21 mouse cellular contexts compared by ENCODE assay signal in the genomic region with DNA sequence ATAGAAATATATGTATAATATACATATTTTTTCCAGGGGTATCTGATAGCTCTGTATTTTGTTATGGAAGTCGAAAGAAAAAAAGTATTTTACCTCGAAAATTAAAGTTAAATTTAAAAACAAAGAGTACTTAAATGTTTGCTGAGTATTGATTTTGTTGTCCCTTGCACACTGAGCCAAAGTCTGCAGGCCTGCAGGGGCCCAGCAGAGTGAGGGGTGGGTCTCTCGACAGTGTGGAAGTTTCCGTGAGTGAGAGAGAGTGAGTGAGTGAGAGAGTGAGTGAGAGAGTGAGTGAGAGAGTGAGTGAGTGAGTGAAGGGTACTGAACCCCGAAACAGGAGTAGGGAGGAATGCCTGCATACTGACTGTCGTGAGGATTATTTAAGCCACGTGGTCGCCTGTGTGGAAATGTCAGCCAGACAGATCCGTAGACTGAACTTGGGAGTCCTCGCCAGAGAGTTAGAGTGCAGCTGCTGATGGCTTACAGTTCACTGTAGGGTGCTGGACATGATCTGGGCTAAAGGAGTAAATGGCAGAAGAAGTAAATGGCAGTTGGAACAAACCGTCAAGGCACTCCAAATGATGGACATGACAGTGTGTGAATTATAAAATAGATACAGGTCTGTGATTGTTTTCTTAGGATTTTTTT. TPM values are rescaled to one million over a fixed set of nuclear protein-coding genes. Genes with fewer than 3 reads are reported as not detected.
DNase-seq lines count a peak whose midpoint lies in the region; ATAC-seq and TF ChIP-seq lines count a peak whose summit lies in the region.
"Had no signal": no experiment of that assay in that cellular context is flagged by ENCODE, and none has a peak within 500 bp of the region (broad histone marks: within the 10 kb centered on the region; RNA-seq: fewer than 3 reads in every experiment).

No protein-coding gene starts in this region.

- no peaks in the 10 kb centered on the region for H3K27me3 ChIP-seq in forebrain, embryonic 13.5 days
- no peaks in the 10 kb centered on the region for H3K27me3 ChIP-seq in forebrain, embryonic 16.5 days (replicated peaks; ENCODE audit: control insufficient read depth, insufficient read depth, low read length)
- no peaks in the 10 kb centered on the region for H3K27me3 ChIP-seq in heart, embryonic 12.5 days (replicated peaks)
- no peaks in the 10 kb centered on the region for H3K27me3 ChIP-seq in heart, postnatal 0 days (ENCODE audit: control insufficient read depth, insufficient read depth, low read length)
- no peaks in the 10 kb centered on the region for H3K27me3 ChIP-seq in heart, embryonic 11.5 days (ENCODE audit: control insufficient read depth, insufficient read depth, low read length)
- H3K27me3 ChIP-seq in midbrain, embryonic 11.5 days (ENCODE audit: control insufficient read depth, insufficient read depth, low read length) = no peaks in the 10 kb centered on the region
- H3K27me3 ChIP-seq in midbrain, embryonic 13.5 days = no peaks in the 10 kb centered on the region

- 0 out of 2 replicates have a peak overlapping the region, but pooled peaks have one; percentile 1 for H3K27ac ChIP-seq in forebrain, embryonic 13.5 days
- no peak overlapping the region for H3K27ac ChIP-seq in forebrain, embryonic 16.5 days (ENCODE audit: low read length)
- H3K27ac ChIP-seq in heart, embryonic 12.5 days (ENCODE audit: poor library complexity, severe bottlenecking) = peak overlapping the region; percentile 54; the same call in 1 of the 2 replicates
- H3K27ac ChIP-seq in heart, postnatal 0 days (ENCODE audit: low read depth) = peak overlapping the region; percentile 76
- H3K27ac ChIP-seq in heart, embryonic 11.5 days (ENCODE audit: low read depth, low read length) = no peak overlapping the region
- H3K27ac ChIP-seq in midbrain, embryonic 11.5 days (ENCODE audit: low read depth, low read length) = no peak overlapping the region
- no peak overlapping the region for H3K27ac ChIP-seq in midbrain, embryonic 13.5 days

- TF ChIP-seq CTCF in heart, postnatal 0 days (IDR thresholded peaks at IDR 0.05; ENCODE audit: low read depth) = no peak

- no peak overlapping the region for H3K9ac ChIP-seq in forebrain, embryonic 13.5 days
- H3K9ac ChIP-seq in forebrain, embryonic 16.5 days (replicated peaks; ENCODE audit: low read depth, low read length) = no peak overlapping the region
- no peak overlapping the region for H3K9ac ChIP-seq in heart, embryonic 12.5 days
- H3K9ac ChIP-seq in heart, postnatal 0 days (replicated peaks; ENCODE audit: low read depth, low read length) = no peak overlapping the region
- H3K9ac ChIP-seq in heart, embryonic 11.5 days (ENCODE audit: low read depth, low read length) = no peak overlapping the region
- H3K9ac ChIP-seq in midbrain, embryonic 11.5 days (ENCODE audit: low read length) = no peak overlapping the region
- no peak overlapping the region for H3K9ac ChIP-seq in midbrain, embryonic 13.5 days (replicated peaks)
- H3K9ac ChIP-seq: lung, embryonic 14.5 days had no signal

- H3K4me2 ChIP-seq in forebrain, embryonic 13.5 days = no peak overlapping the region
- H3K4me2 ChIP-seq in forebrain, embryonic 16.5 days (ENCODE audit: low read length) = no peak overlapping the region
- H3K4me2 ChIP-seq in heart, embryonic 12.5 days = 0 out of 2 replicates have a peak overlapping the region, but pooled peaks have one; percentile 3
- no peak overlapping the region for H3K4me2 ChIP-seq in heart, postnatal 0 days (ENCODE audit: low read depth, low read length)
- no peak overlapping the region for H3K4me2 ChIP-seq in heart, embryonic 11.5 days
- H3K4me2 ChIP-seq in midbrain, embryonic 11.5 days = no peak overlapping the region
- no peak overlapping the region for H3K4me2 ChIP-seq in midbrain, embryonic 13.5 days (replicated peaks)
- H3K4me2 ChIP-seq: hindbrain, embryonic 12.5 days; lung, embryonic 14.5 days had no signal

- no peak for ATAC-seq in forebrain, embryonic 13.5 days
- ATAC-seq in forebrain, embryonic 16.5 days = no peak
- no peak for ATAC-seq in heart, embryonic 12.5 days (ENCODE audit: insufficient number of reproducible peaks, low FRiP score)
- no peak for ATAC-seq in heart, postnatal 0 days (ENCODE audit: insufficient read depth, low read depth)
- no peak for ATAC-seq in heart, embryonic 11.5 days (replicated peaks; ENCODE audit: insufficient number of reproducible peaks, low FRiP score, low TSS enrichment)
- no peak for ATAC-seq in midbrain, embryonic 11.5 days (ENCODE audit: low FRiP score)
- no peak for ATAC-seq in midbrain, embryonic 13.5 days
- ATAC-seq: forebrain, embryonic 14.5 days; intestine, postnatal 0 days; midbrain, embryonic 16.5 days had no signal

- H3K36me3 ChIP-seq in forebrain, embryonic 13.5 days (ENCODE audit: poor library complexity, severe bottlenecking) = peaks cover 39% of the 10 kb centered on the region
- peaks cover 23% of the 10 kb centered on the region for H3K36me3 ChIP-seq in forebrain, embryonic 16.5 days (ENCODE audit: control insufficient read depth, insufficient read depth)
- H3K36me3 ChIP-seq in heart, embryonic 12.5 days = peaks cover 33% of the 10 kb centered on the region
- H3K36me3 ChIP-seq in heart, postnatal 0 days (replicated peaks; ENCODE audit: control insufficient read depth, insufficient read depth, low read length) = peaks cover 28% of the 10 kb centered on the region
- peaks cover 18% of the 10 kb centered on the region for H3K36me3 ChIP-seq in heart, embryonic 11.5 days (ENCODE audit: control insufficient read depth, insufficient read depth, low read length)
- peaks cover 20% of the 10 kb centered on the region for H3K36me3 ChIP-seq in midbrain, embryonic 11.5 days (ENCODE audit: control insufficient read depth, insufficient read depth, low read length)
- peaks cover 44% of the 10 kb centered on the region for H3K36me3 ChIP-seq in midbrain, embryonic 13.5 days

- DNase-seq in heart, adult 8-10 months (ENCODE audit: low spot score) = no peak
- DNase-seq in heart, postnatal 0 days (ENCODE audit: low spot score) = no peak
- DNase-seq in midbrain, embryonic 11.5 days (ENCODE audit: low spot score, missing footprints) = peak; percentile 75
- DNase-seq: adrenal gland, adult 8-10 months; kidney, adult 9 months; layer of hippocampus, postnatal 36 days; left cerebral cortex, postnatal 4 days; lung, embryonic 14.5 days; lung, postnatal 14 days; right cerebral cortex, postnatal 25 days; thymus, postnatal 14 days had no signal

- H3K9me3 ChIP-seq in forebrain, embryonic 13.5 days (replicated peaks) = no peaks in the 10 kb centered on the region
- no peaks in the 10 kb centered on the region for H3K9me3 ChIP-seq in forebrain, embryonic 16.5 days (ENCODE audit: control insufficient read depth, low read length)
- no peaks in the 10 kb centered on the region for H3K9me3 ChIP-seq in heart, embryonic 12.5 days (replicated peaks)
- no peaks in the 10 kb centered on the region for H3K9me3 ChIP-seq in heart, postnatal 0 days (replicated peaks; ENCODE audit: control insufficient read depth, low read length)
- no peaks in the 10 kb centered on the region for H3K9me3 ChIP-seq in heart, embryonic 11.5 days (replicated peaks; ENCODE audit: control insufficient read depth, low read length)
- no peaks in the 10 kb centered on the region for H3K9me3 ChIP-seq in midbrain, embryonic 11.5 days (ENCODE audit: control insufficient read depth, low read length)
- no peaks in the 10 kb centered on the region for H3K9me3 ChIP-seq in midbrain, embryonic 13.5 days
- H3K9me3 ChIP-seq: G1E; hindbrain, embryonic 12.5 days had no signal

- H3K4me1 ChIP-seq in forebrain, embryonic 13.5 days = peaks cover 23% of the 10 kb centered on the region
- H3K4me1 ChIP-seq in forebrain, embryonic 16.5 days (replicated peaks; ENCODE audit: control insufficient read depth, insufficient read depth, low read length) = no peaks in the 10 kb centered on the region
- H3K4me1 ChIP-seq in heart, embryonic 12.5 days (replicated peaks) = peaks cover 63% of the 10 kb centered on the region
- H3K4me1 ChIP-seq in heart, postnatal 0 days (ENCODE audit: control insufficient read depth, insufficient read depth) = peaks cover 37% of the 10 kb centered on the region
- H3K4me1 ChIP-seq in heart, embryonic 11.5 days (ENCODE audit: control insufficient read depth, insufficient read depth, low read length) = peaks cover 54% of the 10 kb centered on the region
- H3K4me1 ChIP-seq in midbrain, embryonic 11.5 days (ENCODE audit: control insufficient read depth, insufficient read depth, low read length) = peaks cover 22% of the 10 kb centered on the region
- peaks cover 23% of the 10 kb centered on the region for H3K4me1 ChIP-seq in midbrain, embryonic 13.5 days (replicated peaks)

- TF ChIP-seq EP300 in heart, postnatal 0 days (IDR thresholded peaks at IDR 0.05; ENCODE audit: low read depth) = no peak

- no peak overlapping the region for H3K4me3 ChIP-seq in forebrain, embryonic 13.5 days
- no peak overlapping the region for H3K4me3 ChIP-seq in forebrain, embryonic 16.5 days (replicated peaks; ENCODE audit: low read length)
- H3K4me3 ChIP-seq in heart, embryonic 12.5 days = no peak overlapping the region
- H3K4me3 ChIP-seq in heart, postnatal 0 days (ENCODE audit: low read depth, low read length) = no peak overlapping the region
- no peak overlapping the region for H3K4me3 ChIP-seq in heart, embryonic 11.5 days (ENCODE audit: low read depth, low read length)
- no peak overlapping the region for H3K4me3 ChIP-seq in midbrain, embryonic 11.5 days (ENCODE audit: low read depth, low read length)
- no peak overlapping the region for H3K4me3 ChIP-seq in midbrain, embryonic 13.5 days (replicated peaks)
- H3K4me3 ChIP-seq: hindbrain, embryonic 12.5 days had no signal

- 77% methylated on average over 11 of the region's 11 CpGs for WGBS in forebrain, embryonic 13.5 days
- 72% methylated on average over 11 of the region's 11 CpGs for WGBS in forebrain, embryonic 16.5 days
- WGBS in heart, embryonic 12.5 days = 62% methylated on average over 11 of the region's 11 CpGs
- 46% methylated on average over 11 of the region's 11 CpGs for WGBS in heart, postnatal 0 days
- WGBS in heart, embryonic 11.5 days (ENCODE audit: insufficient replicate concordance) = 58% methylated on average over 11 of the region's 11 CpGs
- WGBS in midbrain, embryonic 11.5 days = 66% methylated on average over 11 of the region's 11 CpGs
- 66% methylated on average over 11 of the region's 11 CpGs for WGBS in midbrain, embryonic 13.5 days

RNA-seq across cellular contexts. Expression of a gene that starts 14.9 kb away (rescaled TPM):
- polyA plus RNA-seq in forebrain, embryonic 13.5 days (2015; fragmentation: Nextera tagmentation; extraction: Ambion mirVana) = 10.6 and 11.8 TPM in 2 replicates
- 12.1 and 12.4 TPM in 2 replicates for polyA plus RNA-seq in forebrain, embryonic 16.5 days (2015; fragmentation: Nextera tagmentation; extraction: Ambion mirVana)
- 13.9 and 14.0 TPM in 2 replicates for polyA plus RNA-seq in heart, embryonic 12.5 days (2016; fragmentation: Nextera tagmentation; extraction: Ambion mirVana)
- total RNA-seq in heart, adult 8-10 months (2022) = 10 to 100 TPM; 16.8 to 20.4 (median 18.6) TPM
- 14.2 and 15.3 TPM in 2 replicates for total RNA-seq in heart, postnatal 0 days (2014; rRNA removed; ENCODE audit: low replicate concordance)
- polyA plus RNA-seq in heart, postnatal 0 days (2015; fragmentation: Nextera tagmentation; extraction: Ambion mirVana) = 7.8 and 8.1 TPM in 2 replicates
- 7.7 and 9.0 TPM in 2 replicates for polyA plus RNA-seq in heart, embryonic 11.5 days (2014; fragmentation: Nextera tagmentation; extraction: Ambion mirVana)
- polyA plus RNA-seq in midbrain, embryonic 11.5 days (2014; fragmentation: Nextera tagmentation; extraction: Ambion mirVana) = 8.0 and 8.1 TPM in 2 replicates
- polyA plus RNA-seq in midbrain, embryonic 13.5 days (2015; fragmentation: Nextera tagmentation; extraction: Ambion mirVana) = 11.5 and 12.9 TPM in 2 replicates

Comparison
In these comparisons a context has a peak if more than half of its experiments do, and no peak if none do; other contexts are left out.
1. H3K27ac ChIP-seq: peak in forebrain, embryonic 13.5 days (single experiment), heart, embryonic 12.5 days (single experiment) and heart, postnatal 0 days (single experiment); none in forebrain, embryonic 16.5 days (single experiment), heart, embryonic 11.5 days (single experiment), midbrain, embryonic 11.5 days (single experiment) and midbrain, embryonic 13.5 days (single experiment).